Mouse (Mus musculus) brain, embryonic 14.5 days (tissue): Measurements from ENCODE around the gene Lipk.

ENCODE experiments used
- CTCF ChIP-seq: fragments of 200-500 bp; IDR thresholded peaks from 2 replicates; pipeline ENCODE4 v1.5.1; 2012; ENCODE audit warnings: inconsistent platforms, mild to moderate bottlenecking, moderate library complexity, borderline replicate concordance; ENCODE audit not compliant: insufficient read depth, insufficient read length; ENCODE audit errors: extremely low read depth
- POLR2A ChIP-seq: fragments of 200-500 bp; IDR thresholded peaks from 2 replicates; pipeline ENCODE4 v1.6.1; 2012; ENCODE audit warnings: mild to moderate bottlenecking, inconsistent platforms, borderline replicate concordance; ENCODE audit not compliant: poor library complexity, insufficient read depth, insufficient read length, severe bottlenecking; ENCODE audit errors: extremely low read depth

- no peak for TF ChIP-seq CTCF
- no peak for TF ChIP-seq POLR2A
These were observed 47.2 kb upstream of the Lipk start, which contains the start of gene Lipf for GRCm38 (mm10) chr19:33960887-33961286.
